Mouse (Mus musculus): ENCODE results near the gene Fkbp10. TPM values are rescaled to one million over a fixed set of nuclear protein-coding genes. Genes with fewer than 3 reads are reported as not detected.

Fkbp10 gene
- total RNA-seq (2014; rRNA removed) (18.1 and 34.6 TPM in 2 replicates), polyA plus RNA-seq (2015; fragmentation: Nextera tagmentation; extraction: Ambion mirVana) (23.3 and 23.4 TPM in 2 replicates)

DNA sequence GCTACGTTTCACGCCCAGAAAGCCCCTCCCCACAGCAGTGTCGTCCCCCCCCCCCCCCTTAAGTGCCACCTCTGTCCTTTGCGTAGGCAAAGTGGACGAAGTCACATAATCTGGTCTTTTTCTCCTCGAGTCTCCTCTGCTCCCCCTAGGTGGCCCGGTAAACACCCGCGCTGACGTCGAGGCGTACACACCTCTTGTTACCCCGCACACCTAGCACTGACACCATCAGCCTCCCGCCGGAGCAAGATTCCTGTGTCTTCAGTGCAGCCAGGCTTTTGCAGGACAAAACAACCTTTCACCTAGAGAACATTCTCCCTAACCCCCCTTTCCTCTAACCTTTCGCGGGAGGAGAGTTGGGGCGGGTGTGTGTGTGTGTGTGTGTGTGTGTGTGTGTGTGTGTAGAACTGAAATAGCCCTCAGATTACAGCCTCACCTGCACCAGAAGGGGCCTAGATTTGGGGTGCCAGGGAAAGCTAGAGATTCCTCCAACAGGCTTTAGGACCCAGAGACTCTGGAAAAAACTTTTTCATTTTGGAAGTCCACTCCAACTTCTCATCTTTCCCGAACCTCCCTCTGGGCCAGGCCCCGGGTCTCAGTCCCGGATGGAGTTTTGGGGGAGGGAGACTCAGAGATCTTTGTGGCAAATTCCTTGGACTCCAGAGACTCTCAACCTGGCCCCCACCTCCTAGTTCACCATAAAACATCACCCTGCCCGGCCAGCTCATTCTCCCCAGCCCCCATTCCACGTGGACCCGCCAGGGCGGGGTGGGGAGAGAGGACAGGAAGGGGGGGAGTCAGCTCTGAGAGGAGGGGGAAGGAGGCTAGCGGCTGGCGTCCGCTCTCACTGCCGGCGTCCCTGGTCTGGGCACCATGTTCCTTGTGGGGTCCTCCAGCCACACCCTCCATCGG, at the start of gene Fkbp10:
Gene Fkbp10 (plus strand): TSS at position 784 of the 909 bp plus-strand sequence.
- Histone ChIP-seq H3K27me3 (ENCODE audit: insufficient read depth, low read length) (peaks cover 11% of the 10 kb centered on the region; the same call in 1 of the 2 replicates), H3K4me1 (ENCODE audit: insufficient read depth) (peaks cover 9% of the 10 kb centered on the region), H3K4me2 (ENCODE audit: low read depth) (peak within 1 kb of the TSS; percentile 70), H3K4me3 (ENCODE audit: low read depth, low read length) (peak within 1 kb of the TSS; percentile 61), H3K9ac (peak within 1 kb of the TSS; percentile 71), H3K9me3 (ENCODE audit: low read length) (no peaks in the 10 kb centered on the region), H3K27ac (ENCODE audit: low read depth, low read length) (peak within 1 kb of the TSS; percentile 59), H3K36me3 (ENCODE audit: insufficient read depth) (no peaks in the 10 kb centered on the region; the same call in 1 of the 2 replicates)
- DNase-seq (no peak), ATAC-seq (peak; percentile 23)
- TF ChIP-seq CTCF (IDR thresholded peaks at IDR 0.05; ENCODE audit: low read depth), result peak; percentile 2; the same call in 1 of the 2 replicates
- WGBS, result under 1% methylated on average over 28 of the region's 31 CpGs

DNA sequence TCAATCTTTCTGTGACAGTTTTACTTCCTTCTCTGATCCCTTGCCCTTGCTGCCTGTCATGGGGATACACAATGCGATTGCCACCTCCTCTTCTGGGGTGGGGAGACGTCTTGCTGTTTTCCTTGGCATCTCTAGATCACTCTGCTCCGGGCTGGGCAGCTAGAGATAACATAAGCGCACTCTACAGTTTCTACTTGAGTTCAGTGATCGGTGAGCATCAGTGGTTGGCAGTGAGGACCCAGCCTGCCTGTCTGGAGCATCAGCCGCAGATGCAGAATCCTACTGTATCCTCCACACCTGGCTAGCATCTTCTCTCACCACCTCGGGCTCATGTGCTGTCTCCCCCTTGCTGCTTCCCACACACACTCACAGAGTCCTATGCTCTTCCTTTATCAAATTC, 46.4 kb upstream of the Fkbp10 start:
- Histone ChIP-seq H3K36me3 (ENCODE audit: insufficient read depth) (peaks cover 28% of the 10 kb centered on the region), H3K9me3 (ENCODE audit: low read length) (no peaks in the 10 kb centered on the region), H3K4me2 (ENCODE audit: low read depth) (no peak overlapping the region), H3K4me3 (ENCODE audit: low read depth, low read length) (no peak overlapping the region), H3K9ac (no peak overlapping the region), H3K4me1 (ENCODE audit: insufficient read depth) (no peaks in the 10 kb centered on the region), H3K27me3 (ENCODE audit: insufficient read depth, low read length) (no peaks in the 10 kb centered on the region), H3K27ac (ENCODE audit: low read depth, low read length) (no peak overlapping the region)
- no peak for DNase-seq
- ATAC-seq, result no peak
- TF ChIP-seq CTCF (IDR thresholded peaks at IDR 0.05; ENCODE audit: low read depth), result no peak
- WGBS, result 83% methylated on average over 7 of the region's 7 CpGs

DNA sequence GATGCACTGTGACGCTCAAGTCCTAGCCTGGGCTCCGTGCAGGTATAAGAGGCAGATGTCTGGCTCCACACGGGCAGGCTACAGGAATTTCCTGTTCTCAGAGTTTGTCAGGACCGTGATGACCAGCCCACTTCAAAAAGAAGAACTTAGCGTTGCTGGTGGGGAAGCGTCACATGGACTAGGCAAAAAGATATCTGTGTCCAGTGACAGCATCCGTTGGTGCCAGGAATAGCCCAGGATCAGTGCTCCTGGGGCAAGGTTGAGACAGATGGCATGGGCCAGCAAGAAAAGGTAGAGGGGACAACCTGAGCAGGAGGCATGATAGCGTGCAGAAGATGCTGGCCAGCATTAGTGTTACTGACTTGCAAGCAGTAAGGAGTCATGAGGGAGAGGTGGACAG, 45.7 kb upstream of the Fkbp10 start:
- no peak overlapping the region for H3K4me3 ChIP-seq (ENCODE audit: low read depth, low read length)

DNA sequence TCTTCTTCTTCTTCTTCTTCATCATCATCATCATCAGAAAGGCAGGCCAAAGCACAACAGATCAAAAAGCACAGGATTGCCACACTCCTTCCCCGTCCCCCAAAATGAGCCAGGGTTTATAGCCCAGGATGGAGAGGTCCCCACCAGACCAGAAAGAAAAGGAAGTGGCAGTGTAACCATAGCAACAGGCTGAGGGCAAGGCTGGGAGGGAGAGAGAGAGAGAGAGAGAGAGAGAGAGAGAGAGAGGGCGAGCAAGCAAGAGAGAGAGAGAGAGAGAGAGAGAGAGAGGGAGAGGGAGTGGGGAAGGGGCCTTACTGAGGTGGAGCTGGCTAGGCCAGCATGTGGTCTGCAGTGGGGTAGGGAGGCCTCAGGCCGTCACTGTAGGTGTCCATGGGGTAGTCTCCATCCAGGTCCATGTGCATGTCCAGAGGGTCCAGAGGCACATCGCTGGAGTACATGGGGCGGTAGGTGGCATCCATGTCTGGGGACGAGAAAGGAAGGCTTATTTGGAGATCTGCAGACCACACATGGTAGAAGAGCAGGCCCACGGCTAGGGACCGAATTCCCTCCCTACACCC, 43.4 kb upstream of the Fkbp10 start:
- DNase-seq (no peak), ATAC-seq (no peak; the same call in 1 of the 2 replicates)
- Histone ChIP-seq H3K4me3 (ENCODE audit: low read depth, low read length) (no peak overlapping the region), H3K27ac (ENCODE audit: low read depth, low read length) (no peak overlapping the region), H3K4me2 (ENCODE audit: low read depth) (no peak overlapping the region), H3K27me3 (ENCODE audit: insufficient read depth, low read length) (no peaks in the 10 kb centered on the region), H3K9me3 (ENCODE audit: low read length) (no peaks in the 10 kb centered on the region), H3K36me3 (ENCODE audit: insufficient read depth) (peaks cover 49% of the 10 kb centered on the region), H3K4me1 (ENCODE audit: insufficient read depth) (no peaks in the 10 kb centered on the region), H3K9ac (no peak overlapping the region)
- WGBS, result 68% methylated on average over 7 of the region's 8 CpGs
- no peak for TF ChIP-seq CTCF (IDR thresholded peaks at IDR 0.05; ENCODE audit: low read depth)

More for the DNA sequence above, 45.7 kb upstream of the Fkbp10 start:
- H3K4me1 ChIP-seq (ENCODE audit: insufficient read depth), result no peaks in the 10 kb centered on the region
- H3K4me2 ChIP-seq (ENCODE audit: low read depth), result no peak overlapping the region
- TF ChIP-seq CTCF (IDR thresholded peaks at IDR 0.05; ENCODE audit: low read depth), result no peak
- DNase-seq (no peak), ATAC-seq (no peak)
- H3K27me3 ChIP-seq (ENCODE audit: insufficient read depth, low read length), result no peaks in the 10 kb centered on the region
- no peak overlapping the region for H3K27ac ChIP-seq (ENCODE audit: low read depth, low read length)
- H3K36me3 ChIP-seq (ENCODE audit: insufficient read depth), result peaks cover 31% of the 10 kb centered on the region
- no peaks in the 10 kb centered on the region for H3K9me3 ChIP-seq (ENCODE audit: low read length)
- no peak overlapping the region for H3K9ac ChIP-seq
- 84% methylated on average over 8 of the region's 8 CpGs for WGBS

DNA sequence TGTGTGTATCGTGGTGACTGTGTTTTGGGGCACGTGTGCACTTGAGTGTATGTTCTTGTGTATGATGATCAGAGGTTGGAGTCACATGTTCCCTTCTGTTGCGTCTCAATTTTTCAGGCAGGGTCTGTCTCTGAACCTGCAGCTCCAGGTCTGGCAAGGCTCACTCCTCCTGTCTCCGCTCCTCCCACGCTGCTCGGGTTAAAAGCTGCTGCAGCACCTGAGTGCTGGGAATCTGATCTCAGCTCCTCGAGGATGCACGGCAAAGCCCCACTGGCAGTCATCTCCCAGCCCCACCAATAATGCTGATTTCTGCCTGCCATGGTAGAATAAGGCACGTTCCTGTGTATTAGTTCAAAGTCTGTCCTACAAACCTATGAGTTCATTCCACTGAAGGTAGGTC, 40.4 kb upstream of the Fkbp10 start:
- Histone ChIP-seq H3K9me3 (ENCODE audit: low read length) (no peaks in the 10 kb centered on the region), H3K36me3 (ENCODE audit: insufficient read depth) (peaks cover 71% of the 10 kb centered on the region), H3K4me1 (ENCODE audit: insufficient read depth) (no peaks in the 10 kb centered on the region), H3K27ac (ENCODE audit: low read depth, low read length) (no peak overlapping the region), H3K4me2 (ENCODE audit: low read depth) (no peak overlapping the region), H3K4me3 (ENCODE audit: low read depth, low read length) (no peak overlapping the region), H3K9ac (no peak overlapping the region), H3K27me3 (ENCODE audit: insufficient read depth, low read length) (no peaks in the 10 kb centered on the region)
- ATAC-seq, result no peak
- no peak for DNase-seq
- WGBS, result 89% methylated on average over 9 of the region's 9 CpGs
- no peak for TF ChIP-seq CTCF (IDR thresholded peaks at IDR 0.05; ENCODE audit: low read depth)

DNA sequence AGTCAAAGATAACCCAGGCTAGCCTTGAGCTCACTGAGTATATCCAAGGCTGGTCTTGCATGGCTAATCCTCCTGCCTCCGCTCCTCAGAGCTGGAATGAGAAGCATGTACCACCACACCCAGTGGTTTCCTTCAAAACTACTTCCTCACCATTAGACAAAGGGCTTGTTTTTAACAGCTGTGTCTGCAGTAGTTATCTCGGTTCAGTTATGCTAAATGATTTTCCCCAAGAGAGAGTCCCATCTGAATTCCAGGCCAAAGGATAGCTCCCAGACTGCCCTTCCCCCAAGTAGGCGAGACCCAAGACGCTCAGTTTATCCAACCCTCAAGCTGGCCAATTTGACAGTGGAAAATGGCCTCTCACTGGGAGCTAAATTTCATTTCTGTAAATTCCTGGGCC, 39.5 kb upstream of the Fkbp10 start:
- no peak overlapping the region for H3K27ac ChIP-seq (ENCODE audit: low read depth, low read length)
- no peak overlapping the region for H3K9ac ChIP-seq
- 84% methylated on average over 4 of the region's 4 CpGs for WGBS
- no peak overlapping the region for H3K4me3 ChIP-seq (ENCODE audit: low read depth, low read length)
- H3K4me1 ChIP-seq (ENCODE audit: insufficient read depth), result no peaks in the 10 kb centered on the region
- no peak for ATAC-seq
- no peaks in the 10 kb centered on the region for H3K9me3 ChIP-seq (ENCODE audit: low read length)
- H3K36me3 ChIP-seq (ENCODE audit: insufficient read depth), result peaks cover 75% of the 10 kb centered on the region
- no peak overlapping the region for H3K4me2 ChIP-seq (ENCODE audit: low read depth)
- H3K27me3 ChIP-seq (ENCODE audit: insufficient read depth, low read length), result no peaks in the 10 kb centered on the region
- no peak for DNase-seq
- no peak for TF ChIP-seq CTCF (IDR thresholded peaks at IDR 0.05; ENCODE audit: low read depth)
